In the genomic region with DNA sequence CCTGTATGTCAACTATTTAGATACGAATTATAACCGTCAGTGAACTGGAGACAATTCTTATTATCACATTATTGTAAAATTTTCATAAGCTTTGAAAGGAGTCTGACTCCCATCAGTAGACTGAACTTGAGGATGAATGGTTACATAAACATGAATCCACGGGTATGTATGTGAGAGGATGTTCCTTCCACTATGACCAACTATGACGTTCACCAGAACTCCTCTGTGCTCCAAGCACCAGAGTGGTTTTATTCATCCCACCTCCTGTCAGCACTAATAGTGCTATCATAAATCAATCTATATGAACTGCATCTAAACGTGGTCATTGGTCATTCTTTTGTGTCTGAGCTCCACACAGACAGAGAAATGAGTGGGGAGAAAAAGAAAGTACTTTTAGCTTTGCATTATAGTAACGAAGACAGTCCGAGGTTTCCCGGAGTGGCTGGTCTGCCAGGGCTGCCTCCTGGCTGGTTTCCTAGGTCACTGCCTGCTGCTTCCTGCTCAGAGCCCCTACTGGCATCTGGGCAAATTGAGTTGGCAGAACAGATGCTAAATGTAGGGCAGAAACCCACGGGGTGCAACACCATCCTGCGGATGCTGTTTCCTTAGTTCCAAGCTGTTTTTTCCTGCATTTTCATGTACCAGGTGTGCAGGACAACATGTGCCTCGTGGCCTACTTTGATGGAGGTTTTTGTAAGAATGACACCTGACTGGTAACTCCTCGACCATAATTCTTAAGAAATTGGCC, we compare ENCODE assay signal across 8 mouse cellular contexts.
DNase-seq lines count a peak whose midpoint lies in the region; ATAC-seq lines count a peak whose summit lies in the region.
"Had no signal": no experiment of that assay in that cellular context is flagged by ENCODE, and none has a peak within 500 bp of the region (broad histone marks: within the 10 kb centered on the region; RNA-seq: fewer than 3 reads in every experiment).

No protein-coding gene starts in this region.

- DNase-seq in right cerebral cortex, adult 18-20 months: peak; percentile 32
- no peak for DNase-seq in right cerebral cortex, postnatal 25 days
- DNase-seq in frontal cortex, postnatal 36 days (ENCODE audit: low spot score in 2 of 2): peak; percentile 9 to 35
- DNase-seq in urinary bladder, postnatal 25 days (ENCODE audit: low spot score): no peak
- DNase-seq in kidney, adult 8-10 months: no peak

- 56% methylated on average over 12 of the region's 12 CpGs for WGBS in intestine, embryonic 15.5 days

- H3K36me3 ChIP-seq in intestine, embryonic 15.5 days: no peaks in the 10 kb centered on the region
- H3K36me3 ChIP-seq: heart, embryonic 15.5 days had no signal

- H3K9ac ChIP-seq in intestine, embryonic 15.5 days: no peak overlapping the region
- H3K9ac ChIP-seq: heart, embryonic 15.5 days had no signal

- H3K4me1 ChIP-seq in intestine, embryonic 15.5 days (replicated peaks): no peaks in the 10 kb centered on the region
- H3K4me1 ChIP-seq: heart, embryonic 15.5 days had no signal

- no peak overlapping the region for H3K27ac ChIP-seq in intestine, embryonic 15.5 days
- H3K27ac ChIP-seq: heart, embryonic 15.5 days had no signal

- no peak overlapping the region for H3K4me2 ChIP-seq in intestine, embryonic 15.5 days (replicated peaks)
- H3K4me2 ChIP-seq: heart, embryonic 15.5 days had no signal

- ATAC-seq in monocyte, adult 5-6 weeks (replicated peaks; ENCODE audit: insufficient number of reproducible peaks, low FRiP score, low TSS enrichment, poor library complexity, severe bottlenecking): 0 out of 2 replicates have a peak, but pooled peaks have one; percentile 27
- no peak for ATAC-seq in intestine, embryonic 15.5 days

- no peaks in the 10 kb centered on the region for H3K27me3 ChIP-seq in intestine, embryonic 15.5 days (replicated peaks)
- H3K27me3 ChIP-seq: heart, embryonic 15.5 days had no signal

- H3K9me3 ChIP-seq in intestine, embryonic 15.5 days: no peaks in the 10 kb centered on the region
- H3K9me3 ChIP-seq: heart, embryonic 15.5 days had no signal

- H3K4me3 ChIP-seq in intestine, embryonic 15.5 days (replicated peaks): no peak overlapping the region
- H3K4me3 ChIP-seq: heart, embryonic 15.5 days had no signal

Comparison
In these comparisons a context has a peak if more than half of its experiments do, and no peak if none do; other contexts are left out.
1. DNase-seq: peak in right cerebral cortex, adult 18-20 months (single experiment) and frontal cortex, postnatal 36 days (2 of 2); none in right cerebral cortex, postnatal 25 days (single experiment), urinary bladder, postnatal 25 days (single experiment) and kidney, adult 8-10 months (0 of 2).